Mouse (Mus musculus) liver, adult 2 months (tissue): Measurements from ENCODE around the gene Vhl. TPM values are rescaled to one million over a fixed set of nuclear protein-coding genes. Genes with fewer than 3 reads are reported as not detected.
A peak's percentile ranks its signal among the peaks of the same experiment; 100 is the strongest.

ENCODE experiments used
- DNase-seq: peaks from one replicate; pipeline ENCODE4 v3.0.0-alpha.2; 2011; ENCODE audit warnings: low read depth, low spot score; ENCODE audit errors: extremely low read depth
- H3K27ac ChIP-seq: fragments of 200-500 bp; replicated peaks from 2 replicates; pipeline ENCODE4 v1.5.1; 2012; ENCODE audit warnings: low read depth, mild to moderate bottlenecking, control low read depth, inconsistent platforms, low read length; ENCODE audit not compliant: insufficient read depth
- H3K27me3 ChIP-seq: fragments of 200-500 bp; 2 replicates; pipeline ENCODE4 v1.6.1; 2012; ENCODE audit warnings: mild to moderate bottlenecking, moderate library complexity, low read length, inconsistent platforms; ENCODE audit not compliant: control insufficient read depth, insufficient read depth
- H3K36me3 ChIP-seq: fragments of 200-500 bp; 2 replicates; pipeline ENCODE4 v1.6.1; 2012; ENCODE audit warnings: low read length, inconsistent platforms; ENCODE audit not compliant: control insufficient read depth, insufficient read depth
- H3K4me1 ChIP-seq: fragments of 200-500 bp; 2 replicates; pipeline ENCODE4 v1.6.1; 2011; ENCODE audit warnings: low read length; ENCODE audit not compliant: control insufficient read depth, insufficient read depth
- H3K4me3 ChIP-seq: fragments of 200-500 bp; 2 replicates; pipeline ENCODE4 v1.5.1; 2011; ENCODE audit warnings: low read depth, mild to moderate bottlenecking, control low read depth, low read length, moderate library complexity; ENCODE audit not compliant: insufficient read depth
- H3K79me2 ChIP-seq: fragments of 200-500 bp; 2 replicates; pipeline ENCODE4 v1.6.1; 2012; ENCODE audit warnings: inconsistent platforms, mild to moderate bottlenecking, low read length, moderate library complexity; ENCODE audit not compliant: control insufficient read depth, insufficient read depth
- H3K9ac ChIP-seq: fragments of 200-500 bp; 2 replicates; pipeline ENCODE4 v1.6.1; 2012; ENCODE audit warnings: low read depth, mild to moderate bottlenecking, control low read depth, inconsistent platforms, low read length
- CTCF ChIP-seq: fragments of 200-500 bp; IDR thresholded peaks from 2 replicates; pipeline ENCODE4 v1.5.1; 2011; ENCODE audit warnings: low read depth, low read length, control low read depth
- POLR2A ChIP-seq: fragments of 200-500 bp; IDR thresholded peaks from 2 replicates; pipeline ENCODE4 v1.6.1; 2011; ENCODE audit warnings: low read length, control low read depth; ENCODE audit not compliant: insufficient read depth; ENCODE audit errors: extremely low read depth
- WGBS: fragments of 180-500 bp; shearing (Covaris S2); methylation state at CpG from one replicate; pipeline ENCODE4 v1.1.7; 2018; 5-methylcytosine and 5-hydroxymethylcytosine counted together
- polyA plus RNA-seq: library from polyadenylated mRNA; depleted of rRNA; stranded (reverse); fragments of >200 nt; gene quantifications from 2 replicates; pipeline ENCODE4 v1.2.3, GENCODE M21; 2012; rRNA removed
- total RNA-seq: library from RNA; depleted of rRNA; stranded (reverse); fragments of >200 nt; gene quantifications from 2 replicates; pipeline ENCODE4 v1.2.3, GENCODE M21; 2014; rRNA removed

The Vhl gene
- total RNA-seq (7.2 and 9.1 TPM in 2 replicates), polyA plus RNA-seq (12.1 and 14.0 TPM in 2 replicates)

DNA sequence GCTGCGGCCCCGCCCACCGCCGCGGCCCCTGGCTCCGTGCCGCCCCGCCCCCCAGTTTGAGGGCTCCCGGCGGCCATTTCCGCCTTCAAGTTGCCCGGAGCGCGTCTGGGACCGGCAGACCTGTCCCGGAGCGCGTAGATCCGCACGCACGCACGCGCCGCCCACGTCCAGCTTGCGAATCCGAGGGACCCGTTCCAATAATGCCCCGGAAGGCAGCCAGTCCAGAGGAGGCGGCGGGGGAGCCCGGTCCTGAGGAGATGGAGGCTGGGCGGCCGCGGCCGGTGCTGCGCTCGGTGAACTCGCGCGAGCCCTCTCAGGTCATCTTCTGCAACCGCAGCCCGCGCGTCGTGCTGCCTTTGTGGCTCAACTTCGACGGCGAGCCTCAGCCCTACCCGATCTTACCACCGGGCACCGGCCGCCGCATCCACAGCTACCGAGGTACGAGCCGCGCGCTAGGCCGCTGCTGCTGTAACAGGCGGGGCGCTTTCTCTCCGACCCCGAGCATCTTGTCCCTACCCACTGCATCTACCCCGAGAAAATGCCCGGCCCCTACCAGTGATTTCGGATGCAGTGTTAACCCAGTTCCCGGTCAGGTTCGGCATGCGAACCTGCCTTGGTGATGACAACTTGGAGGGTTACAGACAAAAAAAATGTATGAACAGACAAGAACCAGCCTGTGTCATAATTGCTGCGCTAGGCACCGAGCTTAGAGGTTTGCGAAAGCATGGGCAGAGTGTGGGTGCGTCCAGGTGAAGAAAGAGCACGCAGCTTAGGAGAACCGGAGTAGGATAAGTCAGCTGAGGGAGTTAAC, at the start of gene Vhl:
Gene Vhl (plus strand): TSS at position 19 of the 811 bp plus-strand sequence.
- TF ChIP-seq POLR2A = 0 out of 2 replicates have a peak, but pooled peaks have one; percentile 43
- no peak for TF ChIP-seq CTCF
- Histone ChIP-seq H3K27me3 (no peaks in the 10 kb centered on the region), H3K27ac (peak within 1 kb of the TSS; percentile 50), H3K36me3 (peaks cover 5% of the 10 kb centered on the region; the same call in 1 of the 2 replicates), H3K4me3 (peak within 1 kb of the TSS; percentile 72), H3K9ac (peak within 1 kb of the TSS; percentile 72), H3K4me1 (peaks cover 6% of the 10 kb centered on the region; the same call in 1 of the 2 replicates), H3K79me2 (peaks cover 7% of the 10 kb centered on the region; the same call in 1 of the 2 replicates)
- WGBS = under 1% methylated on average over 76 of the region's 76 CpGs
- peak; percentile 73 for DNase-seq

DNA sequence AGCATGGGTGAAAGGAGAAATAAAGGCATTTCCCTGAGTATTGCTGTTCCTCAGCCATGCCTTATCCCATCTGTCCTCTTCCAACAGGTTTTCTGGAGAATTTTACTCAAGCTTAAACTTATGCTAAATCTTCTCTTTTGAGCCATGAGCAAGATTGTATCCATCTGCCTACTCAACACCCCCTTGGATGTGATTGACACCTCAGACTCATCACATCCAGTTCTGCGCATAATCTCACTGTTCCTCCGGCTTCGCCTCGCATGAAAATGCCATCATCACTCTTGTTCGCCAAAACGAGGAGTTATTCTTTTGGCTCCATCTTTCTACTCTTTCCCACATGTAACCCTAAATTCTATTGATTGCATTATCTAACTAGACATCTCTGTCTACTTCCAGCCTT, 47.7 kb upstream of the Vhl start:
- H3K36me3 ChIP-seq = no peaks in the 10 kb centered on the region

DNA sequence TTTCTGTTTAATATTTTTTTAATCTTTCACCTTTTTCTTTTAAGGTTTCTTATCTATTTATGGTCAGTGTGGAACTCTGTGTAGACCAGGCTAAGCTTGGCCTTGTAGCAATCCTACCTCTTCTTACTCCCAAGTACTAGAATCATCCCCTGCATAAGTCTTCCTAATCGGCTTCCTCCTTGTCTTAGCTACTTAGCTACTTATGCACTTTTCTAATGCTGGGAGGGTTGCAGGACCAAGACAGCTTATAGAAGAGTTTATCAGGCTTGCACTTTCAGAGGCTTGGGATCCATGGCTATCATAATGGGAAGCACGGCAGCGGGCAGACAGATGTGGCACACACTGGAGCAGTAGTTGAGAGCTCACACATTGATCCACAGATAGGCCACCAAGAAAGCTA, 44.5 kb upstream of the Vhl start:
- H3K9ac ChIP-seq = no peak overlapping the region
- no peak overlapping the region for H3K27ac ChIP-seq
- H3K27me3 ChIP-seq = no peaks in the 10 kb centered on the region
- no peak overlapping the region for H3K4me3 ChIP-seq
- H3K79me2 ChIP-seq = no peaks in the 10 kb centered on the region
- WGBS = 97% methylated on average over 3 of the region's 3 CpGs
- no peaks in the 10 kb centered on the region for H3K4me1 ChIP-seq
- no peak for DNase-seq
- no peaks in the 10 kb centered on the region for H3K36me3 ChIP-seq
- no peak for TF ChIP-seq POLR2A
- no peak for TF ChIP-seq CTCF

More for the DNA sequence above, 47.7 kb upstream of the Vhl start:
- TF ChIP-seq POLR2A (no peak), CTCF (no peak)
- no peaks in the 10 kb centered on the region for H3K4me1 ChIP-seq
- 97% methylated on average over 6 of the region's 6 CpGs for WGBS
- H3K79me2 ChIP-seq = no peaks in the 10 kb centered on the region
- H3K4me3 ChIP-seq = no peak overlapping the region
- no peak overlapping the region for H3K9ac ChIP-seq
- no peak for DNase-seq
- H3K27me3 ChIP-seq = no peaks in the 10 kb centered on the region
- H3K27ac ChIP-seq = no peak overlapping the region

DNA sequence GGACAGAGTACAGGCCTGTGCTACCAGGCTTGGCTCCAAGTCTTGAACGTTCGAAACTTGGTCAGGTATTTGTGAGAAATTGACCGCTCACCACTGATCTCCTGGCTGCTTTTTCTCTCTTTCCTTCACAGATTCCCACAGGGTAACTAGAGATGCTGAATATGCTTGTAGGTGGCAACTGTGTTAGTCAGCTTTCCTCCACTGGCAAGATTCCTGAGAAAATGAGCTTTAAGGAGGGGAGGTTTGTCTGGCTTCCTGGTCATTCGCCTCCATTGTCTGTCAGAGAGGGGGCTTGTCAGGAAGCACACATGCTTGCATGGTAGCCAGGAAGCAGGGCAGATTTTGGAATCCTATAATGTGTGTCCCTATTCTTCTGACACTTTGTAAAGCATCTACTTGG, 40.7 kb upstream of the Vhl start:
- H3K4me1 ChIP-seq = no peaks in the 10 kb centered on the region
- DNase-seq = peak; percentile 4
- H3K9ac ChIP-seq = no peak overlapping the region
- no peaks in the 10 kb centered on the region for H3K36me3 ChIP-seq
- H3K27me3 ChIP-seq = no peaks in the 10 kb centered on the region
- no peak overlapping the region for H3K4me3 ChIP-seq
- no peak overlapping the region for H3K27ac ChIP-seq
- 77% methylated on average over 4 of the region's 4 CpGs for WGBS
- H3K79me2 ChIP-seq = no peaks in the 10 kb centered on the region
- TF ChIP-seq CTCF (no peak), POLR2A (no peak)

- no peaks in the 10 kb centered on the region for H3K36me3 ChIP-seq
- TF ChIP-seq POLR2A (no peak), CTCF (no peak)
- H3K4me1 ChIP-seq = no peaks in the 10 kb centered on the region
- no peak overlapping the region for H3K9ac ChIP-seq
- no peak overlapping the region for H3K4me3 ChIP-seq
- no peaks in the 10 kb centered on the region for H3K27me3 ChIP-seq
- 95% methylated on average over 5 of the region's 5 CpGs for WGBS
- no peaks in the 10 kb centered on the region for H3K79me2 ChIP-seq
- DNase-seq = no peak
- no peak overlapping the region for H3K27ac ChIP-seq
Measured at GRCm38 (mm10) chr6:113585065-113585464, 38.7 kb upstream of the Vhl start.
